Mouse (Mus musculus): ENCODE measurements around the gene Tspan14. TPM values are rescaled to one million over a fixed set of nuclear protein-coding genes. Genes with fewer than 3 reads are reported as not detected.

Gene Tspan14
- total RNA-seq, 1 experiment from 2014 or later: 57.2 TPM

GRCm38 (mm10) chr14:40958083-40958985 is 8.3 kb downstream of the Tspan14 start:
- ATAC-seq (replicated peaks in 1 of 2; ENCODE audit: insufficient read depth in 1 of 2, low FRiP score in 2 of 2, low TSS enrichment in 1 of 2, low read depth in 1 of 2, poor library complexity in 2 of 2, severe bottlenecking in 2 of 2): peak; percentile 49 to 51; a peak in 3 of 4 replicates

GRCm38 (mm10) chr14:40957607-40958006 is 9.0 kb downstream of the Tspan14 start:
- ATAC-seq (replicated peaks in 1 of 2; ENCODE audit: insufficient read depth in 1 of 2, low FRiP score in 2 of 2, low TSS enrichment in 1 of 2, low read depth in 1 of 2, poor library complexity in 2 of 2, severe bottlenecking in 2 of 2): no peak

DNA sequence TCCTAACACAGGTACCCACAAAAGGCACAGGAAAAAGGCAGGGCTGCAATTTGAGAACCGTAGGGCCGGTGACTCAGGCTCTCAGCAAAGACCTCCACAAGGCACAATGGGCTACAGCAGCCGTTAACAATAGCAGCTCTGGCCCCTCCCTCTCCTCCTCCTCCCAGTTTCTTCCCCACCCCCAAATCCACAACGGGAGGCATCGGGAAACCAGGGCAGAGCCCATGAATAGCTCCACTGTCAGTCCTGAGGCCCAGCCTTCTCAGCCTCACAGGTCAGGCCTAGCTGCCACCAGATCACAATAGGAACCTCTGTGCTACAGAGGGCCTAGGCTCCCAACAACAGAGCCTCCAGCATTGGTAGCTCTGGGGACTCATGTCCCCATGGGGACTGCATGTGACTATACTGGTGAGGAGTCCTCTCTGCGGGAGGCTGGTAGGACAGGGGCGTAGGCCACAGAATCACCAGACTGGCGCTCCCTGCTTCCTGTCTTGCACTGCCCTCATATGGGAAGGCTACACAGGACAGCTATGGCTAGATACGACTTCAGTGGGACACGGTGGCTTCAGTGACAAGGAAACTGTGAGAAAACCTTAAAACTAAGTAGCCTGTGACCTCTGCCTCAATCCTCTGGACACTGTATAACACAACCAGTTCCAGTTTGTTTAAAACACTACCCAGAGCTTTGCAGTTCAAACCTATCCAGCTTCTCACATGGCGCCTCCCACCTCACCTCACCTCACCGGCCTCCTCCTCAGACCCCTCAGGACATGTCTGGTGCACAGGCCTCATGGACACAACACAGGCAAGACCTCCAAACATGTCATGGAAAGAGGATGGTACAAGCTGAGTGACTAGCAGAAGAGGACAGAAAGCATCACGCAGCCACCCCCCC is 10.1 kb downstream of the Tspan14 start:
- peak; percentile 29 to 30 for ATAC-seq (replicated peaks in 1 of 2; ENCODE audit: insufficient read depth in 1 of 2, low FRiP score in 2 of 2, low TSS enrichment in 1 of 2, low read depth in 1 of 2, poor library complexity in 2 of 2, severe bottlenecking in 2 of 2)

- peak; percentile 18 to 19; a peak in 1 of 4 replicates for ATAC-seq (replicated peaks in 1 of 2; ENCODE audit: insufficient read depth in 1 of 2, low FRiP score in 2 of 2, low TSS enrichment in 1 of 2, low read depth in 1 of 2, poor library complexity in 2 of 2, severe bottlenecking in 2 of 2)
Measured at GRCm38 (mm10) chr14:40955596-40956251, 10.9 kb downstream of the Tspan14 start.

GRCm38 (mm10) chr14:40955146-40955545 is 11.5 kb downstream of the Tspan14 start:
- ATAC-seq (replicated peaks in 1 of 2; ENCODE audit: insufficient read depth in 1 of 2, low FRiP score in 2 of 2, low TSS enrichment in 1 of 2, low read depth in 1 of 2, poor library complexity in 2 of 2, severe bottlenecking in 2 of 2): no peak

- no peak for ATAC-seq (replicated peaks in 1 of 2; ENCODE audit: insufficient read depth in 1 of 2, low FRiP score in 2 of 2, low TSS enrichment in 1 of 2, low read depth in 1 of 2, poor library complexity in 2 of 2, severe bottlenecking in 2 of 2)
Measured at GRCm38 (mm10) chr14:40953381-40953780, 13.2 kb downstream of the Tspan14 start.

DNA sequence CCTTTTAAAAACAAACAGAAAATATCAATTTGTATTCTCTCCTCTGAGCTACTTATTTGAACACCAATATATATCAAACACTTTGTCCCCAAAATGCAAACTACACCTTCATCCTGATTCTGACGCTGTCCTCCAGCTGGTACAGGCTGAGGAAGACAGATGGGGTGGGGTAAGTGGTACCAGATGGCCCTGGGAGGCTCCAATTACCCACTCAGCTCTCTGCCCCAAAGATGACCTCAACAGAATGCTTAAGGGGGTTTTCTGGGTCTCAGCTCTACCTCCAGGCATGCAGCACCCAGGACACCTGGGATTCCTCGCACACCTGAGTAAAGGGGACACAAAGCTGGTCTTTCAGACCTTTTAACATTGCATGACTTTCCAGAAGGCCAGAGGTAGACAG is 13.9 kb downstream of the Tspan14 start:
- ATAC-seq (replicated peaks in 1 of 2; ENCODE audit: insufficient read depth in 1 of 2, low FRiP score in 2 of 2, low TSS enrichment in 1 of 2, low read depth in 1 of 2, poor library complexity in 2 of 2, severe bottlenecking in 2 of 2): no peak

- no peak for ATAC-seq (replicated peaks in 1 of 2; ENCODE audit: insufficient read depth in 1 of 2, low FRiP score in 2 of 2, low TSS enrichment in 1 of 2, low read depth in 1 of 2, poor library complexity in 2 of 2, severe bottlenecking in 2 of 2)
Measured at GRCm38 (mm10) chr14:40952301-40952700, 14.3 kb downstream of the Tspan14 start.

GRCm38 (mm10) chr14:40949730-40950614 is 16.6 kb downstream of the Tspan14 start:
- ATAC-seq (replicated peaks in 1 of 2; ENCODE audit: insufficient read depth in 1 of 2, low FRiP score in 2 of 2, low TSS enrichment in 1 of 2, low read depth in 1 of 2, poor library complexity in 2 of 2, severe bottlenecking in 2 of 2): peak in 1 of 2 experiments; percentile 12; a peak in 1 of 4 replicates

DNA sequence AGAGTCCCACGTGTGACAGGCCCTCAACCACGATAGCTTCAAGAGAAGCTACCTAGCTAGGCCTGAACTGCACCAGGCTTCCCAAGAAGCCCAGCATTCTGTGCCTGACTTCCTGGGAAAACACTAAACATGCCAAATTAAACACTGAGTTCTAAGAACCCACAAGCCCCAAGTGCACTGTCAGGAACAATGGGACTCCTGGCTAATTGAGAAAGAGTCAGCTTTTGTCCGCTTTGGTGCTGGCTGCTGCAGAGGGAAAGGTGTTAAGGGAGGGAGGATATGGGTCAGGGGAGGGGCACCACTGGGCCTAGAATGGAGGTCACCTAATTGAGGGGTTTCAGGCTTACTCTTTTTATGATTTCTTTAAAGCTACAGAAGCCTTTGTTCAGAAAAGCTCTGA is 17.6 kb downstream of the Tspan14 start:
- no peak for ATAC-seq (replicated peaks in 1 of 2; ENCODE audit: insufficient read depth in 1 of 2, low FRiP score in 2 of 2, low TSS enrichment in 1 of 2, low read depth in 1 of 2, poor library complexity in 2 of 2, severe bottlenecking in 2 of 2)

- no peak for ATAC-seq (replicated peaks in 1 of 2; ENCODE audit: insufficient read depth in 1 of 2, low FRiP score in 2 of 2, low TSS enrichment in 1 of 2, low read depth in 1 of 2, poor library complexity in 2 of 2, severe bottlenecking in 2 of 2)
Measured at GRCm38 (mm10) chr14:40948522-40948921, 18.1 kb downstream of the Tspan14 start.

- ATAC-seq (replicated peaks in 1 of 2; ENCODE audit: insufficient read depth in 1 of 2, low FRiP score in 2 of 2, low TSS enrichment in 1 of 2, low read depth in 1 of 2, poor library complexity in 2 of 2, severe bottlenecking in 2 of 2): peak; percentile 83 to 90
Measured at GRCm38 (mm10) chr14:40947431-40948394, 18.9 kb downstream of the Tspan14 start.

- ATAC-seq (replicated peaks in 1 of 2; ENCODE audit: insufficient read depth in 1 of 2, low FRiP score in 2 of 2, low TSS enrichment in 1 of 2, low read depth in 1 of 2, poor library complexity in 2 of 2, severe bottlenecking in 2 of 2): no peak
Measured at GRCm38 (mm10) chr14:40943802-40944201, 22.8 kb downstream of the Tspan14 start.

DNA sequence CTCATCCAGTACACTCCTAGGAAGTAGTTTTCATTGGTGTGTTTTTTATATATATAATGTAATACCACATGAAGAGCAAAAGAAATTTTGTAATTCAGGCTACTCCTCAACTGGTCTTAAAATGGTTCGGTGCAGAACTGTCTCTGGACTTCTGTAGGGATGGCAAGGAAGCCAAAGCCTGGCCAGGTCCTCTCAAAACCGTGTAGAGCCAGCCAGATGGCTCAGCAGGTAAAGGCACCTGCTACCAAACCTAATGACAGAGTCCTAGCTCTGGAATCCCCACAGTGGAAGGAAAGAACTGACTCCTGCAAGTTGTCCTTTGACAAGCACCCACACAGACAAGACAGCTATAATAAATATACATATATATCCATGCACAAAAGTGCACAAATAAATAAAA is 24.2 kb downstream of the Tspan14 start:
- no peak for ATAC-seq (replicated peaks in 1 of 2; ENCODE audit: insufficient read depth in 1 of 2, low FRiP score in 2 of 2, low TSS enrichment in 1 of 2, low read depth in 1 of 2, poor library complexity in 2 of 2, severe bottlenecking in 2 of 2)

- ATAC-seq (replicated peaks in 1 of 2; ENCODE audit: insufficient read depth in 1 of 2, low FRiP score in 2 of 2, low TSS enrichment in 1 of 2, low read depth in 1 of 2, poor library complexity in 2 of 2, severe bottlenecking in 2 of 2): no peak
Measured at GRCm38 (mm10) chr14:40938380-40938987, 28.1 kb downstream of the Tspan14 start.

Measured in hematopoietic stem cell, adult 5-6 weeks (primary cell).